ENCODE assay signal across 8 mouse cellular contexts in genomic region chr1:185262565-185262964, GRCm38 (mm10). TPM values are rescaled to one million over a fixed set of nuclear protein-coding genes. Genes with fewer than 3 reads are reported as not detected.
DNase-seq lines count a peak whose midpoint lies in the region; ATAC-seq lines count a peak whose summit lies in the region.

No protein-coding gene starts in this region.

- no peak overlapping the region for H3K27ac ChIP-seq in heart, embryonic 13.5 days (replicated peaks)

- ATAC-seq in heart, embryonic 13.5 days (ENCODE audit: extremely low read depth, insufficient number of reproducible peaks, low FRiP score, low TSS enrichment) = peak; percentile 25; the same call in 1 of the 2 replicates
- ATAC-seq in granulocyte monocyte progenitor cell, adult 5-6 weeks (replicated peaks; ENCODE audit: poor library complexity, severe bottlenecking) = peak; percentile 69; the same call in 1 of the 2 replicates

- no peak overlapping the region for H3K4me3 ChIP-seq in heart, embryonic 13.5 days

- no peaks in the 10 kb centered on the region for H3K27me3 ChIP-seq in heart, embryonic 13.5 days (replicated peaks)

- no peaks in the 10 kb centered on the region for H3K9me3 ChIP-seq in heart, embryonic 13.5 days

- 0 out of 2 replicates have a peak overlapping the region, but pooled peaks have one; percentile 4 for H3K4me2 ChIP-seq in heart, embryonic 13.5 days

- peaks cover 13% of the 10 kb centered on the region for H3K4me1 ChIP-seq in heart, embryonic 13.5 days

- 18% methylated on average over 14 of the region's 14 CpGs for WGBS in heart, embryonic 13.5 days

- DNase-seq in heart, adult 18-20 months = no peak
- peak; percentile 10 for DNase-seq in thymus, postnatal 14 days
- DNase-seq in thymus, adult 18-20 months = no peak
- peak; percentile 35 for DNase-seq in lung, postnatal 36 days
- no peak for DNase-seq in cerebellum, adult 8-10 months
- DNase-seq in cerebellum, postnatal 36 days = no peak

- peaks cover 85% of the 10 kb centered on the region for H3K36me3 ChIP-seq in heart, embryonic 13.5 days

- H3K9ac ChIP-seq in heart, embryonic 13.5 days = no peak overlapping the region

RNA-seq across cellular contexts. Expression of gene Rab3gap2, which starts 58.6 kb away (rescaled TPM):
- 14.1 and 15.1 TPM in 2 replicates for polyA plus RNA-seq in heart, embryonic 13.5 days (2015; fragmentation: Nextera tagmentation; extraction: Ambion mirVana)
- 10 to 100 TPM; 21.5 to 22.7 TPM for total RNA-seq in heart, adult 18-20 months (2021)
- total RNA-seq in granulocyte monocyte progenitor cell, adult 5-6 weeks (2014; fragmentation: Nextera tagmentation) = 51.7 and 54.4 TPM in 2 replicates
- 58.0 and 59.6 TPM in 2 replicates for total RNA-seq in granulocyte monocyte progenitor cell, adult 5-6 weeks (2017)

Comparison
In these comparisons a context has a peak if more than half of its experiments do, and no peak if none do; other contexts are left out.
1. DNase-seq: peak in thymus, postnatal 14 days (single experiment) and lung, postnatal 36 days (single experiment); none in heart, adult 18-20 months (0 of 2), thymus, adult 18-20 months (0 of 2), cerebellum, adult 8-10 months (single experiment) and cerebellum, postnatal 36 days (0 of 2).